Mouse (Mus musculus) heart, postnatal 0 days (tissue): ENCODE measurements around the gene Luc7l3. TPM values are rescaled to one million over a fixed set of nuclear protein-coding genes. Genes with fewer than 3 reads are reported as not detected.
A peak's percentile ranks its signal among the peaks of the same experiment; 100 is the strongest.

Experiments used
- ATAC-seq: fragments of 200-750 bp; cut with Nextera tagmentation; 2 replicates; pipeline ENCODE4 v1.8.0; 2017; ENCODE audit warnings: low read depth, moderate number of reproducible peaks, moderate library complexity; ENCODE audit not compliant: insufficient read depth
- DNase-seq: peaks from one replicate; pipeline ENCODE4 v3.0.0-alpha.2; 2016; ENCODE audit warnings: low spot score
- H3K27ac ChIP-seq: fragments of 300-500 bp; sonication (generic); 2 replicates; pipeline ENCODE4 v1.5.1; 2014; ENCODE audit warnings: low read depth, mild to moderate bottlenecking
- H3K27me3 ChIP-seq: fragments of 300-500 bp; sonication (generic); 2 replicates; pipeline ENCODE4 v1.6.1; 2014; ENCODE audit warnings: low read length, mixed read lengths; ENCODE audit not compliant: control insufficient read depth, insufficient read depth
- H3K36me3 ChIP-seq: fragments of 300-500 bp; sonication (generic); replicated peaks from 2 replicates; pipeline ENCODE4 v1.6.1; 2014; ENCODE audit warnings: low read length, mixed read lengths; ENCODE audit not compliant: control insufficient read depth, insufficient read depth
- H3K4me1 ChIP-seq: fragments of 300-500 bp; sonication (generic); 2 replicates; pipeline ENCODE4 v1.6.1; 2014; ENCODE audit warnings: antibody characterized with exemption; ENCODE audit not compliant: control insufficient read depth, insufficient read depth
- H3K4me2 ChIP-seq: fragments of 300-500 bp; sonication (generic); 2 replicates; pipeline ENCODE4 v1.6.1; 2014; ENCODE audit warnings: low read depth, mild to moderate bottlenecking, low read length, moderate library complexity
- H3K4me3 ChIP-seq: fragments of 300-500 bp; sonication (generic); 2 replicates; pipeline ENCODE4 v1.5.1; 2014; ENCODE audit warnings: low read depth, low read length
- H3K9ac ChIP-seq: fragments of 300-500 bp; sonication (generic); replicated peaks from 2 replicates; pipeline ENCODE4 v1.6.1; 2014; ENCODE audit warnings: low read depth, low read length, mixed read lengths
- H3K9me3 ChIP-seq: fragments of 300-500 bp; sonication (generic); replicated peaks from 2 replicates; pipeline ENCODE4 v1.6.1; 2016; ENCODE audit warnings: low read length; ENCODE audit not compliant: control insufficient read depth
- CTCF ChIP-seq: IDR thresholded peaks from 2 replicates; pipeline ENCODE4 v1.5.1; 2016; ENCODE audit warnings: antibody characterized with exemption, control low read depth, low read depth
- EP300 ChIP-seq: IDR thresholded peaks from 2 replicates; pipeline ENCODE4 v1.6.1; 2016; ENCODE audit warnings: antibody characterized with exemption, low read depth
- WGBS: fragments of 180-500 bp; shearing (Covaris S2); extraction: QIAGEN DNeasy Blood & Tissue Kit; methylation state at CpG from one replicate; pipeline ENCODE4 v1.1.7; 2014; 5-methylcytosine and 5-hydroxymethylcytosine counted together
- polyA plus RNA-seq: library from polyadenylated mRNA; unstranded; fragments of >200 nt; fragmentation: Nextera tagmentation; extraction: Ambion mirVana; gene quantifications from 2 replicates; pipeline ENCODE4 v1.2.1, GENCODE M21; 2015
- total RNA-seq: library from RNA; depleted of rRNA; stranded (reverse); fragments of >200 nt; gene quantifications from 2 replicates; pipeline ENCODE4 v1.2.3, GENCODE M21; 2014; ENCODE audit warnings: low replicate concordance

The Luc7l3 gene
- total and polyA plus RNA-seq, 2 experiments from 2014 or later = 29.2 to 51.9 TPM

DNA sequence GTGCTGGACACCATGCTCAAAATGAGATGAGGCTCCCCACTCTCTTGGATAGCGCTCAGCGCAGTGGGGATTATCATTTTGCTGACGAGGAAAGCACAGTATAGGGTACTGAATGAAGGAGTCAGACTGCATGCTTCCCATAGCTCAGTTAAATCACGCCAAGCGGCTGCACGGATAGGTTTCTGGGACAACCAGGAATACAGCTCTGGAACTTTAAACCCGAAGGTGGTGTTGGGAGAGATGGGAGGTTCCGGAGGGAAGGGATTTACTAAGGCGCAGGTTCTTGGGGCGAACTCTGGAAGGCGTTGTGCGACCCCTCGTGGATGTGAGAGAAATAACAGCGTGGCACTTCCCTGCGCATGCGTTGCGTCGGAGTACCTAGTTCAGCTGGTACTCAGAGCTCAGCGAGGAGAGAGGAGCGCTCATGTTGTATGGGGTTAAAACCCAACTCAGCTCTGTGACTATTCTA lies 44.9 kb downstream of the Luc7l3 start:
- DNase-seq (peak; percentile 97), ATAC-seq (peak; percentile 81)
- WGBS = 7% methylated on average over 20 of the region's 20 CpGs
- Histone ChIP-seq H3K27ac (no peak overlapping the region), H3K4me1 (peaks cover 9% of the 10 kb centered on the region), H3K9ac (peak overlapping the region; percentile 43; the same call in 1 of the 2 replicates), H3K4me2 (peak overlapping the region; percentile 70), H3K4me3 (peak overlapping the region; percentile 44), H3K36me3 (no peaks in the 10 kb centered on the region), H3K27me3 (no peaks in the 10 kb centered on the region), H3K9me3 (no peaks in the 10 kb centered on the region)
- TF ChIP-seq EP300 = no peak
- peak; percentile 90 for TF ChIP-seq CTCF

DNA sequence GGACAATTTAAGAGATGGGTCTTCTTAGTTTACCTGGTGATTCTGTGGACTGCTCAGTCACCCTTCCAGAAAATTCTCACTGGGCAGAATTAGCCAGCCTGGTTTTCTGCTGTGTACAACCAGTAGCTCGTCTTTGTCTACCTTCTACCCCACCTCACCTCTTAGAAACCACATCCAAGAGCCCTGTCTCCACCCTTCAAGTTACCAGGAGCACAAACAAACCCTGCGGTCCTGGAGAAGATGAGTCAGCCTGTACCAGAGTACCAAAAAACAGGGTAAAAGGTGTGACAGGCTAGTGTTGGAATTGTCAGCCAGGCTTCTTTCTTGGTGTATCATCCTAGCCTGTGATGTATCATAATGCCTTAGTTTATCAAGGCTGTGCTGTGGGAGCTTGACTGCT lies 46.1 kb downstream of the Luc7l3 start:
- peaks cover 9% of the 10 kb centered on the region for H3K4me1 ChIP-seq
- no peak overlapping the region for H3K4me3 ChIP-seq
- no peaks in the 10 kb centered on the region for H3K9me3 ChIP-seq
- ATAC-seq = no peak
- DNase-seq = no peak
- H3K27ac ChIP-seq = no peak overlapping the region
- no peak overlapping the region for H3K4me2 ChIP-seq
- TF ChIP-seq EP300 = no peak
- TF ChIP-seq CTCF = no peak
- no peaks in the 10 kb centered on the region for H3K27me3 ChIP-seq
- no peaks in the 10 kb centered on the region for H3K36me3 ChIP-seq
- WGBS = 89% methylated on average over 2 of the region's 2 CpGs
- H3K9ac ChIP-seq = no peak overlapping the region

DNA sequence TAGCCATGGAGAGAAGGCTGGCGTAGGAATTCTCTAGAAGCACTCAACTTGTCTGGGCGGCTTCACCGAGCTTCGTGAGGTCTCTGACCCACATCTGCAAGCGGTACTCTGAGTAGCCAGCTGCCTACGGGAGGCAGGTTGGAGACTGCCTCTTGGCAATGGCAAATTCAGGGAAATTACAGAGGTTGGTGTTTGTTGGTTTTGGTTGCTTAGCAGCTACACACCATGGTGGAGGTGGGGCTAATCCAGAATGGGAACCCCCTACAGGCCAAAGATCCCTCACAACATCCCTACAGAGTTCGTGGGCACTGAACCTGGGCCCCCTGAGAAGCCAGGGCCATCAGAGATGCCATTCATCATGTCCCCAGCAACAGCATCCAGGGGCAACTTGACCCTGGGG lies 46.6 kb downstream of the Luc7l3 start:
- no peak overlapping the region for H3K27ac ChIP-seq
- TF ChIP-seq EP300 (no peak), CTCF (no peak)

DNA sequence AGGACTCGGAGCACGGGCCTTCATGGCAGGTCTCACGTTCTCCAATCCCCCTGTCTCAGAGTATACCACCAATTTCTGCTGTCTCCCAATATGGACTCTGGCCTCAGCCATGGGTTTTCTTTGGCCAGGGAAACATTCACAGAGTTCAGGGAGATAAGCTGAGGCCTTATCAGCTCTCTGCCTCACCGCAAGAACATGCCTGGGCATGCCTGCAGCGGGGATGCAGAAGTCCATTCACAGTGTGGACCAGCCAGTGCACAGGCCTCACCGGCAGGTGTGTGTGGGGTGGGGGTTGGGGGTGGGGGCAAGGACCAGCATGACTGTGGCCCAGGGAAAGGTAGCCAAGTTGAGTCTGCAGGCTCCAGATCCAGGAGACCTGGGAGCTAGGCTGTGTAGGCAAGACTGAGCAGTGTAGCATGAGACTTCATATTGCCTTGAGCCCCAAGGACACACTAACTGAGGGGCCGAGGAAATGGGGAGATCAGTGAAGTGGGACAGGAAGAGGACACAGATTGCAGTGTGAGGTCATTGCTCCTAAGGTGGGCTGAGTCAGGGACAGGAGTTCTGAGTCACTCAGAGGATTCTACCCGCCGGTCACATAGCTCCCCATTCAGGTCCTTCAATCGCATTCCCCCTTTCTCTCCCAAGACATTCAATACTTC lies 47.5 kb downstream of the Luc7l3 start:
- WGBS = 57% methylated on average over 10 of the region's 10 CpGs
- TF ChIP-seq CTCF (no peak), EP300 (no peak)
- Histone ChIP-seq H3K36me3 (no peaks in the 10 kb centered on the region), H3K4me2 (no peak overlapping the region), H3K9ac (no peak overlapping the region), H3K9me3 (no peaks in the 10 kb centered on the region), H3K27ac (no peak overlapping the region), H3K4me1 (peaks cover 9% of the 10 kb centered on the region), H3K4me3 (no peak overlapping the region), H3K27me3 (no peaks in the 10 kb centered on the region)
- ATAC-seq (no peak), DNase-seq (no peak)

More for the DNA sequence above, 46.6 kb downstream of the Luc7l3 start:
- no peak overlapping the region for H3K4me2 ChIP-seq
- H3K4me1 ChIP-seq = peaks cover 9% of the 10 kb centered on the region
- H3K9ac ChIP-seq = no peak overlapping the region
- H3K36me3 ChIP-seq = no peaks in the 10 kb centered on the region
- ATAC-seq (no peak), DNase-seq (no peak)
- 80% methylated on average over 7 of the region's 7 CpGs for WGBS
- H3K4me3 ChIP-seq = no peak overlapping the region
- no peaks in the 10 kb centered on the region for H3K9me3 ChIP-seq
- H3K27me3 ChIP-seq = no peaks in the 10 kb centered on the region

DNA sequence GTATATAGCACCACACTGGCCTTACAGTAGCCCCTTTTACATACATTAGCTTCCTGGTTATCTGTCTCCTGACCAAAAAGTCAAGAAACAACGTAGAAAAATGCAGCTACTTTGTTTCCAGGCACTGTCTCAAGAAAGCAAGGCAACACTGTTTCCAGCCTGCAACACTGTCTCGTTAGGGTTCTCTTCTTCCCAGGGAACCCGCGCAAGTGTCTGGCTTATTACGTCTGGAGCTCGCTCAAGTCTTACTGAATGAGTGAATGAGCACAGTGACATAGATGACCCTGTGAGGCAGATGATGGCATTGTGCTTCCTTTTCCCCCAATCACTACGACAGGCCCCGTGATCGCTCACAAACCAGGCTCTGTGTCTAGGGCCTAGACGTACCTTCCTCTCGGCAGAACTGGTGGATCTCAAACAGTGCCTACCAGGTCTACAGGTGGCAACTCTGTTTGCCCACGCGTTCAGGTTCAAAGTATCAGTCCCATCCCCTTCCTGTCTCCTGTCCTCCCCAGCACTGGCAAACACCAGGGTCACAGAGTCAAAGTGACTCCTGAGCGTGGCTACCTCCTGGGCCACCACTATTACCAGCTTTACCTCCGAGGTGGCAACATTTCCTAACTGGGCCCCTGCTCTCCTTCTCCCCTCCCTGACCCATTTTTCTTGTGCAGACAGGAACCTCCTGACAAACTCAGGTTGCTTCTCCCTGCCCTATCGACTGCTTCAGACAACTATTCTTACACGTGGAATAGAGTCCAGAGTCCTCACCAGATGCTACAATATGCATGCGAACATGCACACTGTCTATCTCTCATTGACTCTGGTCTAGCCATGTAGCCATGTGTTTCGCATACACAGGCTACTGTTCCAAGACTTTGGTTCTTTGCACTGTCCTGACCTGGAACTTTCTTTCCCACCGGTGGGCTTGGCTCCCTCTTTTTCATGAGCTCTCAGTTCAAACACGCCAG lies 48.5 kb downstream of the Luc7l3 start:
- Histone ChIP-seq H3K27ac (no peak overlapping the region), H3K9me3 (no peaks in the 10 kb centered on the region), H3K36me3 (no peaks in the 10 kb centered on the region), H3K27me3 (no peaks in the 10 kb centered on the region), H3K4me2 (no peak overlapping the region), H3K4me1 (peaks cover 9% of the 10 kb centered on the region), H3K4me3 (no peak overlapping the region), H3K9ac (no peak overlapping the region)
- ATAC-seq (no peak), DNase-seq (no peak)
- TF ChIP-seq CTCF (no peak), EP300 (no peak)
- 87% methylated on average over 21 of the region's 21 CpGs for WGBS
